Mouse (Mus musculus): ENCODE data around the gene Gtf2a2. TPM values are rescaled to one million over a fixed set of nuclear protein-coding genes. Genes with fewer than 3 reads are reported as not detected.

The Gtf2a2 gene
- total RNA-seq, 2 experiments from 2014 or later, result 49.1 to 52.8 TPM

DNA sequence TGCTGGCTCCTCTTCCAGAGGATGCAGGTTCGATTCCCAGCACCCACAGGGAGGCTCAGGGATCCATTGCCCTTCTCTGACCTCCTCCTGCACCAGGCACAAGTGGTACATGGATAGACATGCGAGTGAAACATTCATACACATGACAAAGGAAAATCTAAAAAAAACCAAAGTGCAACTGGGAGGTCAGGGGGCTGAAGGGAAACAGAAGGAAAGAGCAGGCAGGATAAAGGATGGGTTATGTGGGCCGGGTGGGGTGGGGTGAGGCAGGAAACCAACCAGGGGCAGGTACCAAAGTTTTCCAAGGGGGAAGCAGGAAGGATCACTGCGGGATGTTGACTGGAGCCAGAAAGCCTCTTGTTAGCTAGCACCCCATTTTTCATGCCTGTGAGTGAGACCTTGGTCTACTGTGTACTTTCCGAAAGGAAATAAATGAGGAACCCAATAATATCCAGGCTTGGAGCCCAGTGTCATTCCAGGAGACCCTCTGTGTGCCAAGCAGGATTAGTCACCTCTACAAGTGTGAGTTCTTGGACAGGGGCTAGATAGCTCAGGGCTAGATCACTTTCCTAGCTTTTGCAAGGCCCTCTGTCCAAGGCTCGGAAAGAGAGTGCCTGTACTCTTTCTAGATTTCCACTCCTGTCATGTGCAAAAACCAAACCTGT lies 36.5 kb downstream of the Gtf2a2 start:
- DNase-seq, result peak; percentile 69 to 72
- intact Hi-C loops (cut with DNase I), result no loop called here

DNA sequence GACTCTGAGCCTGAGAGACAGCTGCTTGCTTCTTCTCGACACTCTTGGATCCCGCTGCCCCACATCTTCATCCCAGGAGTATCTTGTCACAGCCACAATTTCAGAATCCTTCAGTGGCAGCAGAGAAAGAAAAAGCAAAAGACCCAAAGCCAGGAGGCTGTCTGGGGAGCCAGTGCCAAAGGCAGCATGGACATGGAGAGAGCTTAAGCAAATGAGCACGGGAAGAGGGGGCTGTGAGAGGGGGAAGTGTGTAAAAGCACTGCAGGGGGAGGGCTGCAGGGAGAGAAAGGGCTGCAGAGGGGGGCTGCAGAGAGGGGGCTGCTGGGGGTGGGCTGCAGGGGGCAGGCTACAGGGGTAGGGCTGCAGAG lies 37.0 kb downstream of the Gtf2a2 start:
- intact Hi-C loops (cut with DNase I), result no loop called here
- DNase-seq, result no peak

DNA sequence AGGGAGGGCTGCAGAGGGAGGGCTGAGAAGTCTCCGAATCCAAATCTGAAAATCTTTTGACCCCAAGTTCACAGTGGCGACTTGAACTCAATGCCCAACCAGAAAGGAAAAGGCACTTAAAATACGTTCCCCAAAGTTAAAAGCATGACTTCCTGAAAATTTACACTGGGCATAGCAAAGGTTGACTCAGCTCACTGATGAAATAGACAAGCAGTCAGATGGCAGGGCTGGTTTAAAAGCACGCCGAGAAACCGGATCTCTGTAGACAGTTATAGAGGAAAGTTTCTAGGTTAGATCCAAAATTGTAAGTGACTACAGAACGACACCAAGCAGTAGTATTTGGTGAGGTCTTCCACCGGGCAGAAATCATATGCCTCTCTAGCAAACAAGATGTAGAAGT lies 37.5 kb downstream of the Gtf2a2 start:
- no peak for DNase-seq
- intact Hi-C loops (cut with DNase I), result no loop called here

DNA sequence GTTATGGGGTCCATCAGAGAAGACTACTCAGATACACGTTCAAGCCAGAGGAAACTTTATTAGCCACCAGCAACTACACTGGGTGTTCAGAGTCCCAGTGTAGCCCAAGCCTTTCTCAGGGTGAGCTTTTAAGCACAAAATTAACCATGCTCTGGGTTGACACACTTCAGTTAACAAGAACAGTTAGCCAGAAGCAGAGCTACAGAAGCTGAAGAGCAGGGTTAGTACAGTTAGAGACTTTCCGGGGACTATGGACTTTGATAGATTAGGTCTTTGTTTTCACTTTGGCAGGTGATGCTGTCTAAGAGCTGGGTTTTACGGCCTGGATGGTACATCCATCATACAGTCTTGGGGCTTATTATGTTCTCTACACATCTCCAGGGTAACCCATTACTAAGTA lies 40.4 kb downstream of the Gtf2a2 start:
- intact Hi-C loops (cut with DNase I), result no loop called here
- no peak for DNase-seq

DNA sequence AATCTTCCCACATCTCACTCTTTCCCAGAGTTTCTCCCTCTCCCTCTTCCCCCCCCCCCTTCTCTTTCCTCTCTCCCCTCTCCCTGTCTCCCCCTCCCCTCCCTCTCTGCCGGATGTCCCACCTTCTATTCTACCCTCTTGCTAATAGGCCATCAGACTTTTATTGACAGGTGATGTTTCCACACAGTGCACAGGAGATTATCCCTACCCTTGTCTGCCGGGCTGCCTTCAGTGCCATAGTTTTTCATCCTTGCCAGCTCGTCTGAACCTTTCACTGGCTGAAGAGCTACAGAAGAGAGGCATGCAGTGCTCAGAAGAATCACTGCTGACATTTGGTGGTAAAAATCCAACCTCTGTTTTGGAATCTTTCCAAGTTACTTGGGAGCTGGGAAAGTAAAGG lies 41.1 kb downstream of the Gtf2a2 start:
- DNase-seq, result no peak

DNA sequence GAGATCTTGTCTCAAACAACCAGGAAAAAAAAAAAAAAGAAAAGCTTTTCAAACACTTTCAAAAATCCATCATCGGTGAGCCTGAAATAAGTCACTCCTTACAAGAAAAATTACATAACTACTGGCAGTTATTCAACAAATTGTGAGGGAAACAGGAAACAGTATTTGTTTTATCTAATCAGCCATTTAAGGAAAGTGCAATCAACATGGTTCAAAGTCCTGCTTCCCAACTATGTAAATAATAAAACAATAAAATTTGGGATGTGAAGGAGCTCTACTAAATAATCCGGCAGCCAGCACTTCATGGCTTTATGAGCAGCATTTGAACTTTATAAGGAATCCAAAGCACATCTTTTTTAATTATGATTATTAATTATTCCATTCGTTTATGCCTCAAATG lies 49.7 kb downstream of the Gtf2a2 start:
- intact Hi-C loops (cut with DNase I), result no loop called here
- no peak for DNase-seq

More for the DNA sequence above, 41.1 kb downstream of the Gtf2a2 start:
- intact Hi-C loops (cut with DNase I), result no loop called here

DNA sequence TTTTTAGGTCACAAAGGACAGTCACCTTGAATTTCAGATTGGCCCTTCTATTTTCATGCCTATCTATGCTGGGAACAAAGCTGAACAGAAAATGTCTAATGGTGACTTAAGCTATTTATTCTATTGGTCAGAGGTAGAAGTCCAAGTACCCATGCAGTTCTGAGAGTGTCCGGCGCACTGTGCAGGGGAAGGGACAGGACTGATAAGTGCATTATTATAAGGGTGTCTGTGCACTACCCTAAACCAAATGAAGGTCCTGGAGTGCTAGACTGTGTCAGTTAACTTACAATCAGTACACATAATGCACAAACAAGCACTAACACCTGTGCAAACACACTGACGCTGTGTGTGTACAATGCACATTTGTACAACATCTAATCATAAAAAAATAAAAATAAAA lies 55.1 kb downstream of the Gtf2a2 start:
- intact Hi-C loops (cut with DNase I), result no loop called here
- no peak for DNase-seq

DNA sequence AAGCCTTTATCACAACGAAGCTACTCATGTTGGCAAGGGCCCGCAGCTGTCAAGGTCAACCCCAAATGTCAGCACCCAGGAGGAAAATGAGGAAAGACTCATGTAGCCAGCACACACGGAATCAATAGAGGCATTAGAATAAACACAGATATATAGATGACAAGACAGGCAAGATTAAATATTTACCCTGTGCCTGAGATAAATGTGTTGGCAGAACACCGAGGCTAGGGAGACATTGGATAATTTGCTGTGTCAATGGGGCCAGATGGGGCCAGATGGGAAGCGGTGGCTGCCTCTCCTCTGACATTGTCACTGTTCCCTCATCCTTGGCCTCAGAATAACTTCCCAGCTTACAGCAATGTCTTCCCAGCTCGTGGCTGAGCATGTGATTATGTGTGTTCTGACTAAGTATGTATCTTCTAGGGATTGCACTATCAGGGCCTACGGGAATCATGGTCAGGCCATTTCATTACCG lies 57.6 kb downstream of the Gtf2a2 start:
- DNase-seq, result no peak
- intact Hi-C loops (cut with DNase I), result no loop called here

DNA sequence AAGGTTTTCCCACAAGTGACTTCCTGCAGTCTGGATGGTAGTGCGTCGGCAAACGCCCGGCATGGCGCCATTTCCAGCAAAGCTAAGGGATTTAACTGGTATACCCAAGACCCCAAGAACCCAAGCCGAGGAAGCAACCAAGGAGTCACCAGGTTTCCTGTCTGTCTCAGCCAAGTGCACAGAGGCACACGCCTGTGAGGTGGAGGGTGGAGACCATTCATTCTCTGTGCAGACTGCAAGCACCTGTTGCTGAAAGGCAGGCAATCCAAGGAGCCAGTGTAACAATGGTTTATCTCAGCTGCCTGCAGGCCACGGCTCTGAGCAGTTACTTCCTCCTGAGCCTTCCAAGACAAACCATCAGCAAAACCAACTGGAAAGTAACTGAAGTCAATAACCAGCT lies 60.0 kb downstream of the Gtf2a2 start:
- no peak for DNase-seq
- intact Hi-C loops (cut with DNase I), result no loop called here

Other genes starting within 250 kb of the Gtf2a2 start
- 10 to 100 TPM; 70.4 to 74.8 TPM for gene Bnip2, start 23.1 kb upstream of the Gtf2a2 start, total RNA-seq (2021)
- not detected for gene Gcnt3, start 25.5 kb downstream of the Gtf2a2 start, total RNA-seq (2021)
- gene Fam81a, start 130.0 kb downstream of the Gtf2a2 start, total RNA-seq (2021), result 1 to 10 TPM in 1 of 2 experiments, under 1 TPM in 1; 0.62 to 1.6 TPM
- gene Myo1e, start 194.8 kb downstream of the Gtf2a2 start, total RNA-seq (2021), result 1 to 10 TPM; 7.0 to 8.4 TPM

All from gastrocnemius, postnatal 36 days (tissue).